Mouse (Mus musculus): ENCODE measurements around the gene Zfp964. TPM values are rescaled to one million over a fixed set of nuclear protein-coding genes. Genes with fewer than 3 reads are reported as not detected.
"Not testable (repeated sequence)": the region's sequence is repeated elsewhere in the genome, so short reads cannot be mapped to it uniquely, and the experiment has no call there.

Gene Zfp964
- total RNA-seq (2014; rRNA removed): 3.6 and 5.9 TPM in 2 replicates
- 0.99 and 1.2 TPM in 2 replicates for polyA plus RNA-seq (2015; fragmentation: Nextera tagmentation; extraction: Ambion mirVana)

DNA sequence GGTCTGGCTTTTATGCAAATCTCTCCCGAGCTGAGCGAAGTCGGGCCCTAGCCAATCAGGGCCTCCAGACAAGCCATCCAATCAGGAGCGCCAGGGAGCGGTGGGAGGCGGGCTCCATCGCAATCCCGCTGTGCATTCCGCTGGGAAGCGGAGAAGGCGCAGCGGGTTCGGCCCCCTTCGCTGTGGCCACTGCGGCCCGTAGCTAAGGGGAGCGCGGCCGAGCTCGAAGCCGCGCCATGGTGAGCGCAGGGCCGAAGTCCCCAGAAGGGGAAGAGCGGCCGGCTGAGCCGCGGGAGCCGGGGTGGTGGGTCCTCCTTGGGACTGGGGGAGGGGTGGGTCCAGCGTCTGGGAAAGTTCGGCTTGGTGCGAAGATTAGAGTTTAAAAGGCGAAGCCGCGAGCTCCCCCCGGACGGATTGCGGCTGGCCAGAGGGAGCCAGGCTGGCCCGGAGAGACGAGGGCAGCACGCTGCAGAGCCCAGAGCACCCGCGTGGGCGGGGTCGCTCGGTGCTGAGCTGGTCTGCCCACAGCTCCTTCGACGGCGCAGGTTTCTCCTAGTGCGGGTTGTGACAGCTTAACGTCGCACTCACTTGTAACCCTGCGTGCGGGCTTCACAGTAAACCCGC is at the start of gene Zfp964:
Zfp964 (plus strand) TSS at position 122 of the 624 bp plus-strand sequence.
- Histone ChIP-seq H3K4me3 (ENCODE audit: low read depth, low read length) (peak within 1 kb of the TSS; percentile 65), H3K9ac (replicated peaks; ENCODE audit: low read length, poor library complexity, severe bottlenecking) (peak within 1 kb of the TSS; percentile 61), H3K36me3 (ENCODE audit: insufficient read depth, low read length) (no peaks in the 10 kb centered on the region), H3K27ac (ENCODE audit: low read depth, low read length) (peak within 1 kb of the TSS; percentile 82), H3K4me1 (ENCODE audit: insufficient read depth, low read length) (no peaks in the 10 kb centered on the region), H3K9me3 (ENCODE audit: low read length) (no peaks in the 10 kb centered on the region), H3K27me3 (ENCODE audit: insufficient read depth, low read length) (no peaks in the 10 kb centered on the region), H3K4me2 (ENCODE audit: low read depth, low read length, poor library complexity, severe bottlenecking) (peak within 1 kb of the TSS; percentile 83)
- DNase-seq (ENCODE audit: low spot score) (peak; percentile 96), ATAC-seq (ENCODE audit: low FRiP score) (peak; percentile 99)
- no peak for TF ChIP-seq CTCF (IDR thresholded peaks at IDR 0.05)
- WGBS: 0% methylated on average over 54 of the region's 55 CpGs

DNA sequence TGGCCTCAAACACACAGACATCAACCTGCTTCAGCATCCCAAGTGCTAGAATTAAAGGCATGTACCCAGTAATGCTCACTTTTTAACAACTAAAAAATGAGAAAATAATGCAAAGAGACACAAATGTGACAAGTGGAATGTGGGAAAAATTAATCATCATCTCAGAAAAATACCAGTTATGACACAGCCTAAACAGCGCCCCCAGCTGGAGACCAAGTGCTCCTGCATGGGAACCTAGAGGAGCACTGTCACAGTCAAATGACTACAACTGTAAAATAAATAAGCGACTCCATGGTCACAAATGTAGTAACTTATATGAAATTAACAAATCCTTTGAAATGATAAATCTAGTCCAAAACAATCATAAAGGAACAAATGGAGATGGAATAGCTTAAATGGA is 39.6 kb upstream of the Zfp964 start:
- DNase-seq (ENCODE audit: low spot score) (no peak), ATAC-seq (ENCODE audit: low FRiP score) (no peak)
- Histone ChIP-seq H3K27me3 (ENCODE audit: insufficient read depth, low read length) (no peaks in the 10 kb centered on the region), H3K27ac (ENCODE audit: low read depth, low read length) (no peak overlapping the region), H3K4me2 (ENCODE audit: low read depth, low read length, poor library complexity, severe bottlenecking) (no peak overlapping the region), H3K4me3 (ENCODE audit: low read depth, low read length) (no peak overlapping the region), H3K4me1 (ENCODE audit: insufficient read depth, low read length) (no peaks in the 10 kb centered on the region), H3K9ac (replicated peaks; ENCODE audit: low read length, poor library complexity, severe bottlenecking) (no peak overlapping the region), H3K9me3 (ENCODE audit: low read length) (no peaks in the 10 kb centered on the region), H3K36me3 (ENCODE audit: insufficient read depth, low read length) (peaks cover 35% of the 10 kb centered on the region)
- 64% methylated on average over 2 of the region's 2 CpGs for WGBS
- TF ChIP-seq CTCF (IDR thresholded peaks at IDR 0.05): peak; percentile 48

DNA sequence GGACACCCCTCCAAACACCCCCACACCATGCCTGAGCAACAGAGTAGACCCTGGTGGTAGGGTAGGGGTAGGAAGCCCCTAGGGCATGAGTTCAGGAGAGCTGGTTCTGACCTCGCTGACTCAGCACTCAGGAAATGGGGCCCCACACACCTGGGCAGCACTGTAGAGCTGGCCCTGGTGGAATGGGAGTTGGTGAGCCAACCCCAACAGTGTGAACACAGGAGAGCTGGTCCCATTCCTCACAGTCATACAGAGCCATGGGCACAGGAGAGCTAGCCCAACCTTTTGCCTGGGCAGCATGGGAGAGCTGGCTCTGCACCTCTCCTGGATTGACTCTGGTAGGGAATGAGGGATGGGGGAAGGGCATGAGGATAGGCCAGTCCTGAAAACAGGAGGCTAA is 36.2 kb upstream of the Zfp964 start:
- no peak; the same call in 1 of the 2 replicates for ATAC-seq (ENCODE audit: low FRiP score)
- no peaks in the 10 kb centered on the region for H3K27me3 ChIP-seq (ENCODE audit: insufficient read depth, low read length)
- 100% methylated on average over 1 of the region's 1 CpGs for WGBS
- no peak overlapping the region for H3K27ac ChIP-seq (ENCODE audit: low read depth, low read length)
- no peak overlapping the region for H3K9ac ChIP-seq (replicated peaks; ENCODE audit: low read length, poor library complexity, severe bottlenecking)
- H3K4me1 ChIP-seq (ENCODE audit: insufficient read depth, low read length): no peaks in the 10 kb centered on the region
- no peak overlapping the region for H3K4me3 ChIP-seq (ENCODE audit: low read depth, low read length)
- no peak overlapping the region for H3K4me2 ChIP-seq (ENCODE audit: low read depth, low read length, poor library complexity, severe bottlenecking)
- no peak for DNase-seq (ENCODE audit: low spot score)
- no peaks in the 10 kb centered on the region for H3K9me3 ChIP-seq (ENCODE audit: low read length)
- TF ChIP-seq CTCF (IDR thresholded peaks at IDR 0.05): no peak
- peaks cover 22% of the 10 kb centered on the region for H3K36me3 ChIP-seq (ENCODE audit: insufficient read depth, low read length)

DNA sequence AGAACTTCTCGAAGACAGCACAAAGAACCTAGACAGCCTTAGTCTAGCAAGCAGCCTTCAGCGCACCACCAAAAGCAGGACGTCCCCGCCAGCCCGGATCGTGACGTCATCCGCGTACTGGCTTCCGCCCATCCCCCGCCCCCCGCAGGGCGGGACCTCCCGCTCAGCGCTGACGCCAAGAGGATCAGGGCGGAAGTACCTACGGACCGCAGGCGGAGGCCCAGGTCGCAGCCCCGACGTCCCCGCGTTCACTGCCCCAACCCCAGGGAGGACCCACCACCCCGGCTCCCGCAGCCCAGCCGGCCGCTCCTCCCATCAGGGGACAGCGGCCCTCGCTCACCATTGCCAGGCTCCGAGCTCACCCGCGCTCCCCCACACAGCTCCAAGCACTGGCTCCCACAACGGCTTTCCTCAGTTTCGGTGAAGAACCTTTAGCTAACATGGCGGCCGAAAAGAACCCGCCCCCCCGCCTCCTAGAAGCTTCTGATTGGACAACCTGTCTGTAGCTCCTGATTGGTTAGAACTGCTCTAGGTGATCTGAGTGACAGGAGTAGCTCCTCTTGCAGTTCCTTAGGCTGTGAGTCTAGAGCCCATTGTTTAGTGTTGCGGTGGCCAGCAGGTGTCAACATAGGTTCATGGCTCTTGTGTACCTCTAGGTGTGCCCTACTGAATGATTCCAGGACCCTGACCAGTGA is 29.0 kb upstream of the Zfp964 start, which contains the start of gene Zfp868:
Zfp868 (minus strand) TSS at position 454 of the 695 bp plus-strand sequence.
- H3K36me3 ChIP-seq (ENCODE audit: insufficient read depth, low read length): no peaks in the 10 kb centered on the region
- under 1% methylated on average over 41 of the region's 41 CpGs for WGBS
- peaks cover 9% of the 10 kb centered on the region; the same call in 1 of the 2 replicates for H3K4me1 ChIP-seq (ENCODE audit: insufficient read depth, low read length)
- peak within 1 kb of the TSS; percentile 80 for H3K9ac ChIP-seq (replicated peaks; ENCODE audit: low read length, poor library complexity, severe bottlenecking)
- peak; percentile 80 for TF ChIP-seq CTCF (IDR thresholded peaks at IDR 0.05)
- DNase-seq (ENCODE audit: low spot score): peak; percentile 98
- peak; percentile 100 for ATAC-seq (ENCODE audit: low FRiP score)
- H3K27ac ChIP-seq (ENCODE audit: low read depth, low read length): peak within 1 kb of the TSS; percentile 99
- H3K9me3 ChIP-seq (ENCODE audit: low read length): no peaks in the 10 kb centered on the region
- H3K27me3 ChIP-seq (ENCODE audit: insufficient read depth, low read length): no peaks in the 10 kb centered on the region
- H3K4me3 ChIP-seq (ENCODE audit: low read depth, low read length): peak within 1 kb of the TSS; percentile 61
- H3K4me2 ChIP-seq (ENCODE audit: low read depth, low read length, poor library complexity, severe bottlenecking): peak within 1 kb of the TSS; percentile 48

DNA sequence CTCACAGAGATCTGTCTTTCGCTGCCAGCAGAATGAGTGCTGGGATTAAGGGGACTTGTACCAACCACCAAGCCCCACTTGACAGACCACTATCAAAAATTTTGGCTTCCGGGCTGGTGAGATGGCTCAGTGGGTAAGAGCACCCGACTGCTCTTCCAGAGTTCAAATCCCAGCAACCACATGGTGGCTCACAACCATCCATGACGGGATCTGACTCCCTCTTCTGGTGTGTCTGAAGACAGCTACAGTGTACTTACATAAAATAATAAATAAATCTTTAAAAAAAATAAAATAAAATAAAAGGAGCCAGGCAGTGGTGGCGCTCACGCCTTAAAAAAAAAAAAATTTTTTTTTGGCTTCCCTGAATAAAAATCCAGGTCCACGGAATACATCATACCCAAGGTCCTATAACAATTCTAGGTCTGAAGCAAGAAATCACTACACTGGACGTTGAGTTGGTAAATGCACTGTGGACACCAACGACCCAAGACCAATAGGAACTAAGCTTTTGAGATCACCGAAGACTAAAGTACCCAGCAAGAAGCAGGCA is 396 bp upstream of the Zfp964 start:
- Histone ChIP-seq H3K4me2 (ENCODE audit: low read depth, low read length, poor library complexity, severe bottlenecking) (peak overlapping the region; percentile 83), H3K27ac (ENCODE audit: low read depth, low read length) (peak overlapping the region; percentile 82; the same call in 1 of the 2 replicates), H3K36me3 (ENCODE audit: insufficient read depth, low read length) (no peaks in the 10 kb centered on the region), H3K4me1 (ENCODE audit: insufficient read depth, low read length) (no peaks in the 10 kb centered on the region), H3K9me3 (ENCODE audit: low read length) (no peaks in the 10 kb centered on the region), H3K27me3 (ENCODE audit: insufficient read depth, low read length) (no peaks in the 10 kb centered on the region), H3K4me3 (ENCODE audit: low read depth, low read length) (peak overlapping the region; percentile 65), H3K9ac (replicated peaks; ENCODE audit: low read length, poor library complexity, severe bottlenecking) (no peak overlapping the region)
- WGBS: 40% methylated on average over 10 of the region's 10 CpGs
- no peak; the same call in 1 of the 2 replicates for TF ChIP-seq CTCF (IDR thresholded peaks at IDR 0.05)
- peak; percentile 0 for DNase-seq (ENCODE audit: low spot score)
- ATAC-seq (ENCODE audit: low FRiP score): peak; percentile 21

DNA sequence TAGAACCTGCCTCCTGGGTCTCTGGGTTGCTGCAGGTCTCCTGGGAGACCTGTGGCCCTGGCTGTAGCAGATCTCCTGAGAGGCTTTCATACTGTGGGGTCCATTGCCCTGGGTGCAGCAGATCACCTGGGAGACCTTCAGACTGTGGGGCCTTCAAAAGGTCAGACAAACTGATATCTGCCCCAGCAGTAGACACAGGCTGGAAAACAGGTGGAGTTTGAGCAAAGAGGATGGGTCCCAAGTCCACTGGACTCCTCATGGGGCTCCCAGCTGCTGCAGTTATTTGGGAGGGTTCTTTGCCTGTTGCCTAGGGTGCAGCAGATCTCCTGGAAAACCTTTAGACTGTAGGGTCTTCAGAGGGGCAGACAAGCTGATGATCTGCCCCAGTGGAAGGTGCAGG is 7.0 kb downstream of the Zfp964 start:
- H3K4me2 ChIP-seq (ENCODE audit: low read depth, low read length, poor library complexity, severe bottlenecking): no peak overlapping the region

DNA sequence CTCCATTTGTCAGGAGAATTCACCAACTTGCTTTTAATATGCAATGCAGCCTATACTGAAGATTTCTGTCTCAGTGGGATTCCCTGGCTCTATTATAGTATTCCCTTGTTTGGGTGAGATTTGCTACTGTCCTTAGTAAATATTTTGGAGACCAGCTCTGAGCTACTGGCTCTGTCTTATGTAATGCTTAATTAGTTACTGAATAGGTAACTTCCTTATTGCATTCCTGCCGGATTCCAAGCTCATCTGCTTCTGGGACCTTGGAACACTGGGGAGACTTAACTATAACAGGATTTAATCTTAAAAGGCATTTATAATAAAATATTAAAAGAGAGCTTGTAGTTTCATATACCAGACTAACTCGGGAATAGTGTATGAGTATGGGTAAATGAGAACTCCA is 10.8 kb downstream of the Zfp964 start:
- H3K27me3 ChIP-seq (ENCODE audit: insufficient read depth, low read length); H3K4me1 ChIP-seq (ENCODE audit: insufficient read depth, low read length); DNase-seq (ENCODE audit: low spot score); H3K9ac ChIP-seq (replicated peaks; ENCODE audit: low read length, poor library complexity, severe bottlenecking); H3K27ac ChIP-seq (ENCODE audit: low read depth, low read length); H3K4me3 ChIP-seq (ENCODE audit: low read depth, low read length); H3K4me2 ChIP-seq (ENCODE audit: low read depth, low read length, poor library complexity, severe bottlenecking); H3K9me3 ChIP-seq (ENCODE audit: low read length); ATAC-seq (ENCODE audit: low FRiP score): not testable (repeated sequence)
- peaks cover 11% of the 10 kb centered on the region for H3K36me3 ChIP-seq (ENCODE audit: insufficient read depth, low read length)
- WGBS: 83% methylated on average over 2 of the region's 2 CpGs

More for the DNA sequence above, 7.0 kb downstream of the Zfp964 start:
- H3K36me3 ChIP-seq (ENCODE audit: insufficient read depth, low read length): peaks cover 11% of the 10 kb centered on the region
- 0 out of 2 replicates have a peak, but pooled peaks cover 3% of the 10 kb centered on the region for H3K9me3 ChIP-seq (ENCODE audit: low read length)
- no peaks in the 10 kb centered on the region for H3K27me3 ChIP-seq (ENCODE audit: insufficient read depth, low read length)
- no peak for DNase-seq (ENCODE audit: low spot score)
- H3K9ac ChIP-seq (replicated peaks; ENCODE audit: low read length, poor library complexity, severe bottlenecking): no peak overlapping the region
- H3K27ac ChIP-seq (ENCODE audit: low read depth, low read length): no peak overlapping the region
- no peak overlapping the region for H3K4me3 ChIP-seq (ENCODE audit: low read depth, low read length)
- ATAC-seq (ENCODE audit: low FRiP score): no peak
- no peaks in the 10 kb centered on the region for H3K4me1 ChIP-seq (ENCODE audit: insufficient read depth, low read length)
- TF ChIP-seq CTCF (IDR thresholded peaks at IDR 0.05): no peak

Data from midbrain, postnatal 0 days (tissue).